Comparison of ENCODE assay signal across 14 mouse cellular contexts in the genomic region with DNA sequence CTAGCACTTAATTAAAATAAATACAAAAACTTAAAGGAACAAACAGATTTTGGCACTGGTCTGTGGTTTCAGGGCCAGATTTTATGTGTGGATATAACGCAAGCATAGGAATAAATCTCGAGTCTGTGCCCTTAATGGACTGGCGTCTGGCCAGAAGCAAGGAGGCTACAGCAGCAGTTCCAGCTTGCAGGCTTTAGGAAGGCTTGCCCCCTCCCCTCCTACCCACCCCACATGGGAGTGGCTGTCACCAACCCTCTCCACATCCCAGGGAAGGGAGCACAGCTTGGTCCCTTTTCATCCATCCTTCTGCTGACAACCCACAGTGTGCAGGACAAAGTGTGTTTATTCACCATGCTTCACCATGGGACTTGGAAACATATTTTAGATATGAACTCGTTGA.
DNase-seq lines count a peak whose midpoint lies in the region; ATAC-seq and TF ChIP-seq lines count a peak whose summit lies in the region.
"Had no signal": no experiment of that assay in that cellular context is flagged by ENCODE, and none has a peak within 500 bp of the region (broad histone marks: within the 10 kb centered on the region; RNA-seq: fewer than 3 reads in every experiment).

No protein-coding gene starts in this region.

- H3K36me3 ChIP-seq in limb, embryonic 12.5 days: no peaks in the 10 kb centered on the region
- H3K36me3 ChIP-seq in limb, embryonic 10.5 days: no peaks in the 10 kb centered on the region
- H3K36me3 ChIP-seq in hindbrain, embryonic 16.5 days (ENCODE audit: control insufficient read depth, insufficient read depth, low read length): no peaks in the 10 kb centered on the region
- no peaks in the 10 kb centered on the region for H3K36me3 ChIP-seq in liver, embryonic 12.5 days
- H3K36me3 ChIP-seq: embryonic facial prominence, embryonic 13.5 days had no signal

- no peak overlapping the region for H3K9ac ChIP-seq in limb, embryonic 12.5 days (replicated peaks)
- no peak overlapping the region for H3K9ac ChIP-seq in hindbrain, embryonic 16.5 days (ENCODE audit: low read depth, low read length)
- no peak overlapping the region for H3K9ac ChIP-seq in liver, embryonic 12.5 days
- H3K9ac ChIP-seq: embryonic facial prominence, embryonic 13.5 days had no signal

- H3K4me1 ChIP-seq in cerebellum, adult 2 months (ENCODE audit: control insufficient read depth, insufficient read depth, low read length): no peaks in the 10 kb centered on the region
- H3K4me1 ChIP-seq in limb, embryonic 12.5 days (replicated peaks): peaks cover 17% of the 10 kb centered on the region
- peaks cover 11% of the 10 kb centered on the region for H3K4me1 ChIP-seq in limb, embryonic 10.5 days
- peaks cover 14% of the 10 kb centered on the region for H3K4me1 ChIP-seq in hindbrain, embryonic 16.5 days (ENCODE audit: control insufficient read depth, insufficient read depth, low read depth, low read length)
- H3K4me1 ChIP-seq in liver, embryonic 12.5 days: no peaks in the 10 kb centered on the region
- H3K4me1 ChIP-seq: megakaryocyte, embryonic 14.5 days had no signal

- H3K27ac ChIP-seq in cerebellum, adult 2 months (ENCODE audit: insufficient read depth, low read length): no peak overlapping the region
- no peak overlapping the region for H3K27ac ChIP-seq in limb, embryonic 12.5 days
- no peak overlapping the region for H3K27ac ChIP-seq in limb, embryonic 10.5 days
- no peak overlapping the region for H3K27ac ChIP-seq in hindbrain, embryonic 16.5 days (ENCODE audit: low read depth, low read length)
- no peak overlapping the region for H3K27ac ChIP-seq in liver, embryonic 12.5 days
- H3K27ac ChIP-seq: embryonic facial prominence, embryonic 13.5 days; gastrocnemius, adult 2 months; left cerebral cortex, adult 2 months had no signal

- no peak for TF ChIP-seq POLR2A in cerebellum, adult 2 months (IDR thresholded peaks at IDR 0.05; ENCODE audit: borderline replicate concordance, insufficient read depth, low read length)

- H3K4me3 ChIP-seq in cerebellum, adult 2 months (replicated peaks; ENCODE audit: insufficient read depth, low read depth, low read length): no peak overlapping the region
- H3K4me3 ChIP-seq in limb, embryonic 12.5 days (replicated peaks): no peak overlapping the region
- no peak overlapping the region for H3K4me3 ChIP-seq in limb, embryonic 10.5 days
- H3K4me3 ChIP-seq in hindbrain, embryonic 16.5 days (ENCODE audit: low read length): no peak overlapping the region
- H3K4me3 ChIP-seq in liver, embryonic 12.5 days: no peak overlapping the region
- H3K4me3 ChIP-seq: embryonic facial prominence, embryonic 13.5 days; gastrocnemius, adult 2 months; left cerebral cortex, adult 2 months; megakaryocyte, embryonic 14.5 days had no signal

- H3K4me2 ChIP-seq in limb, embryonic 12.5 days: no peak overlapping the region
- no peak overlapping the region for H3K4me2 ChIP-seq in hindbrain, embryonic 16.5 days (ENCODE audit: low read length)
- H3K4me2 ChIP-seq in liver, embryonic 12.5 days: no peak overlapping the region
- H3K4me2 ChIP-seq: embryonic facial prominence, embryonic 13.5 days had no signal

- no peaks in the 10 kb centered on the region for H3K27me3 ChIP-seq in cerebellum, adult 2 months (ENCODE audit: control insufficient read depth, insufficient read depth, low read length)
- no peaks in the 10 kb centered on the region; the same call in 1 of the 2 replicates for H3K27me3 ChIP-seq in limb, embryonic 12.5 days
- no peaks in the 10 kb centered on the region for H3K27me3 ChIP-seq in limb, embryonic 10.5 days (ENCODE audit: low read depth, poor library complexity, severe bottlenecking)
- H3K27me3 ChIP-seq in hindbrain, embryonic 16.5 days (replicated peaks; ENCODE audit: control insufficient read depth, insufficient read depth, low read length): no peaks in the 10 kb centered on the region
- H3K27me3 ChIP-seq in liver, embryonic 12.5 days (replicated peaks): no peaks in the 10 kb centered on the region
- H3K27me3 ChIP-seq: megakaryocyte, embryonic 14.5 days had no signal

- no peak for TF ChIP-seq CTCF in cerebellum, adult 2 months (IDR thresholded peaks at IDR 0.05; ENCODE audit: borderline replicate concordance, insufficient read depth, low read depth, low read length)

- 11% methylated on average over 4 of the region's 4 CpGs for WGBS in cerebellum, adult 2 months
- 29% methylated on average over 4 of the region's 4 CpGs for WGBS in limb, embryonic 12.5 days
- WGBS in limb, embryonic 10.5 days: 66% methylated on average over 4 of the region's 4 CpGs
- WGBS in hindbrain, embryonic 16.5 days: 20% methylated on average over 4 of the region's 4 CpGs
- WGBS in liver, embryonic 12.5 days (ENCODE audit: insufficient replicate concordance): 51% methylated on average over 4 of the region's 4 CpGs

- H3K9me3 ChIP-seq in limb, embryonic 12.5 days: no peaks in the 10 kb centered on the region
- no peaks in the 10 kb centered on the region for H3K9me3 ChIP-seq in limb, embryonic 10.5 days (replicated peaks)
- H3K9me3 ChIP-seq in hindbrain, embryonic 16.5 days (ENCODE audit: control insufficient read depth, low read length): no peaks in the 10 kb centered on the region
- no peaks in the 10 kb centered on the region for H3K9me3 ChIP-seq in liver, embryonic 12.5 days (replicated peaks)
- H3K9me3 ChIP-seq: embryonic facial prominence, embryonic 13.5 days had no signal

- DNase-seq in cerebellum, postnatal 14 days: peak; percentile 47 to 64
- no peak for DNase-seq in cerebellum, adult 2 months
- DNase-seq in limb, embryonic 10.5 days (ENCODE audit: low spot score): no peak
- DNase-seq in NIH3T3 (ENCODE audit: low read depth): peak; percentile 5
- DNase-seq: B cell, adult 2 months; gastrocnemius, adult 2 months had no signal

- ATAC-seq in limb, embryonic 12.5 days (ENCODE audit: insufficient number of reproducible peaks, insufficient read depth, low FRiP score, low TSS enrichment, low read depth): peak; percentile 53; the same call in 1 of the 2 replicates
- ATAC-seq in hindbrain, embryonic 16.5 days: peak; percentile 53
- no peak for ATAC-seq in liver, embryonic 12.5 days
- ATAC-seq in megakaryocyte, adult 5-6 weeks (ENCODE audit: poor library complexity, severe bottlenecking): no peak
- ATAC-seq: Patski had no signal

Comparison
In these comparisons a context has a peak if more than half of its experiments do, and no peak if none do; other contexts are left out.
1. DNase-seq: peak in cerebellum, postnatal 14 days (2 of 2) and NIH3T3 (single experiment); none in cerebellum, adult 2 months (0 of 2) and limb, embryonic 10.5 days (single experiment).
2. ATAC-seq: peak in limb, embryonic 12.5 days (single experiment) and hindbrain, embryonic 16.5 days (single experiment); none in liver, embryonic 12.5 days (single experiment) and megakaryocyte, adult 5-6 weeks (single experiment).